Mouse (Mus musculus) ES-CJ7 (cell line): Measurements from ENCODE around the gene Olfr103.

Experiments used
- DNase-seq: peaks from one replicate; pipeline ENCODE4 v3.0.0; 2011; ENCODE audit warnings: low read depth, low spot score

The Olfr103 gene

GRCm38 (mm10) chr17:37339598-37339997 lies at the start of gene Olfr103:
Gene Olfr103 (minus strand): TSS chr17:37339698.
- no peak for DNase-seq

- no peak for DNase-seq
Measured at GRCm38 (mm10) chr17:37378733-37379132, 39.2 kb upstream of the Olfr103 start, which contains the start of gene Olfr105-ps. Gene Olfr105-ps (plus strand): TSS chr17:37379033.

GRCm38 (mm10) chr17:37359282-37359681 lies 19.8 kb upstream of the Olfr103 start, which contains the start of gene Olfr104-ps:
Gene Olfr104-ps (plus strand): TSS chr17:37359582.
- no peak for DNase-seq

- no peak for DNase-seq
Measured at GRCm38 (mm10) chr17:37316954-37317353, 22.5 kb downstream of the Olfr103 start, which contains the start of gene Olfr102. Gene Olfr102 (minus strand): TSS chr17:37317054.

- no peak for DNase-seq
Measured at GRCm38 (mm10) chr17:37310146-37310699, 29.3 kb downstream of the Olfr103 start.

- peak; percentile 49 for DNase-seq
Measured at GRCm38 (mm10) chr17:37308483-37308882, 31.0 kb downstream of the Olfr103 start.

- DNase-seq: no peak
Measured at GRCm38 (mm10) chr17:37304213-37304612, 35.3 kb downstream of the Olfr103 start, which contains the start of gene Olfr101. Gene Olfr101 (minus strand): TSS chr17:37304313.
